Mouse (Mus musculus): ENCODE results near the gene Plscr1.

GRCm38 (mm10) chr9:92249447-92249852, at the start of gene Plscr1:
- TF ChIP-seq HCFC1 (IDR thresholded peaks at IDR 0.05; ENCODE audit: borderline replicate concordance, insufficient read depth, low read length), result no peak
- no peak for TF ChIP-seq MAFK (IDR thresholded peaks at IDR 0.05; ENCODE audit: insufficient read depth, low read depth, low read length)
- TF ChIP-seq ZNF384 (IDR thresholded peaks at IDR 0.05; ENCODE audit: low read depth, low read length), result no peak
- no peak for TF ChIP-seq ZC3H11A (IDR thresholded peaks at IDR 0.05; ENCODE audit: borderline replicate concordance, low read depth, low read length)
- TF ChIP-seq CHD2 (IDR thresholded peaks at IDR 0.05; ENCODE audit: low read depth, low read length), result no peak
